ENCODE assay signal across 10 mouse cellular contexts in the genomic region with DNA sequence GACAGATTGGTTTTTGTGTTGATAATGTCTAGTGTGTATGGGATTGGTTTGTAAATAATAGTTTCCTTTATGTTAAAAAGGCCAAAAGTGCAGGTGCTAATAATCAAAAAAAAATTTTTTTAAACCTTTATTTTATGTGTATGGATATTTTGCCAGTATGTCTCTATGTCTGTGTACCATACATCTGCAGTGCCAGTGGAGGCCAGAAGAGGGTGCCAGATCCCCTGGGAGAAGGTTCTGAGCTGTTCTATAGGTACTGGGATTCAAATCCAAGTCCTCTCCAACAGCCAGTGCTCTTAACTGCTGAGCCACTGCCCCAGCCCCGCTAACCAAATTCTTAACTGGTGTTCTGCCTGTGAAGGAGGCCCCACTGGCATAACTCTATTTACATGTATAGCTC. TPM values are rescaled to one million over a fixed set of nuclear protein-coding genes. Genes with fewer than 3 reads are reported as not detected.
A peak's percentile ranks its signal among the peaks of the same experiment; 100 is the strongest.
DNase-seq lines count a peak whose midpoint lies in the region; ATAC-seq and TF ChIP-seq lines count a peak whose summit lies in the region.
"Had no signal": no experiment of that assay in that cellular context is flagged by ENCODE, and none has a peak within 500 bp of the region (broad histone marks: within the 10 kb centered on the region; RNA-seq: fewer than 3 reads in every experiment).

No protein-coding gene starts in this region.

- H3K9me3 ChIP-seq in intestine, postnatal 0 days (ENCODE audit: control insufficient read depth) = no peaks in the 10 kb centered on the region
- H3K9me3 ChIP-seq in intestine, embryonic 16.5 days (ENCODE audit: control insufficient read depth, low read length) = no peaks in the 10 kb centered on the region
- no peaks in the 10 kb centered on the region for H3K9me3 ChIP-seq in liver, embryonic 14.5 days (ENCODE audit: control insufficient read depth, low read length)
- H3K9me3 ChIP-seq: stomach, embryonic 15.5 days had no signal

- H3K4me1 ChIP-seq in intestine, postnatal 0 days (replicated peaks; ENCODE audit: control insufficient read depth, insufficient read depth, low read length) = no peaks in the 10 kb centered on the region
- H3K4me1 ChIP-seq in intestine, embryonic 16.5 days (ENCODE audit: control insufficient read depth, insufficient read depth, low read length) = no peaks in the 10 kb centered on the region
- H3K4me1 ChIP-seq in liver, embryonic 14.5 days (replicated peaks; ENCODE audit: control insufficient read depth in 2 of 2, insufficient read depth in 2 of 2, low read length in 1 of 2) = no peaks in the 10 kb centered on the region
- H3K4me1 ChIP-seq: stomach, embryonic 15.5 days had no signal

- no peaks in the 10 kb centered on the region for H3K36me3 ChIP-seq in intestine, postnatal 0 days (ENCODE audit: control insufficient read depth, insufficient read depth)
- no peaks in the 10 kb centered on the region for H3K36me3 ChIP-seq in intestine, embryonic 16.5 days (ENCODE audit: control insufficient read depth, insufficient read depth, low read length)
- H3K36me3 ChIP-seq in liver, embryonic 14.5 days (replicated peaks; ENCODE audit: control insufficient read depth, insufficient read depth, low read depth) = no peaks in the 10 kb centered on the region
- H3K36me3 ChIP-seq: stomach, embryonic 15.5 days had no signal

- peak; percentile 57 for TF ChIP-seq CTCF in intestine, postnatal 0 days (IDR thresholded peaks at IDR 0.05; ENCODE audit: low read depth)
- peak; percentile 66 for TF ChIP-seq CTCF in liver, embryonic 14.5 days (IDR thresholded peaks at IDR 0.05; ENCODE audit: low read depth)

- no peaks in the 10 kb centered on the region for H3K27me3 ChIP-seq in intestine, postnatal 0 days (replicated peaks; ENCODE audit: control insufficient read depth, insufficient read depth, low read length)
- H3K27me3 ChIP-seq in intestine, embryonic 16.5 days (replicated peaks; ENCODE audit: control insufficient read depth, insufficient read depth, low read length) = no peaks in the 10 kb centered on the region
- H3K27me3 ChIP-seq in liver, embryonic 14.5 days (ENCODE audit: control insufficient read depth, insufficient read depth, low read length) = no peaks in the 10 kb centered on the region
- H3K27me3 ChIP-seq: stomach, embryonic 15.5 days had no signal

- ATAC-seq in intestine, postnatal 0 days = no peak
- ATAC-seq in intestine, embryonic 16.5 days = no peak
- ATAC-seq in liver, embryonic 14.5 days (ENCODE audit: insufficient read depth) = no peak
- no peak for ATAC-seq in frontal cortex, adult (ENCODE audit: low TSS enrichment)

- H3K27ac ChIP-seq in intestine, postnatal 0 days (ENCODE audit: low read depth, low read length) = no peak overlapping the region
- H3K27ac ChIP-seq in intestine, embryonic 16.5 days (ENCODE audit: low read length) = no peak overlapping the region
- H3K27ac ChIP-seq in liver, embryonic 14.5 days = no peak overlapping the region
- H3K27ac ChIP-seq: stomach, embryonic 15.5 days had no signal

- H3K4me3 ChIP-seq in intestine, postnatal 0 days (ENCODE audit: low read depth, low read length) = no peak overlapping the region
- H3K4me3 ChIP-seq in intestine, embryonic 16.5 days (ENCODE audit: low read length) = no peak overlapping the region
- H3K4me3 ChIP-seq in liver, embryonic 14.5 days (ENCODE audit: insufficient read depth in 1 of 2, low read depth in 2 of 2, low read length in 2 of 2) = no peak overlapping the region
- H3K4me3 ChIP-seq: stomach, embryonic 15.5 days had no signal

- no peak overlapping the region for H3K4me2 ChIP-seq in intestine, postnatal 0 days (replicated peaks; ENCODE audit: low read depth)
- H3K4me2 ChIP-seq in intestine, embryonic 16.5 days (ENCODE audit: low read depth, low read length) = no peak overlapping the region
- no peak overlapping the region for H3K4me2 ChIP-seq in liver, embryonic 14.5 days (ENCODE audit: low read depth)
- H3K4me2 ChIP-seq: stomach, embryonic 15.5 days had no signal

- no peak for TF ChIP-seq EP300 in liver, embryonic 14.5 days (IDR thresholded peaks at IDR 0.05; ENCODE audit: low read depth)

- peak; percentile 29 to 37 for DNase-seq in B cell, adult 2 months
- DNase-seq in NIH3T3 (ENCODE audit: low read depth) = peak; percentile 41
- DNase-seq in liver, embryonic 14.5 days (ENCODE audit: low read depth in 3 of 3, low spot score in 3 of 3) = no peak
- no peak for DNase-seq in urinary bladder, postnatal 36 days (ENCODE audit: low spot score in 2 of 2)
- no peak for DNase-seq in frontal cortex, postnatal 14 days (ENCODE audit: low spot score in 2 of 2)

- no peak overlapping the region for H3K9ac ChIP-seq in intestine, postnatal 0 days (ENCODE audit: low read depth, low read length)
- H3K9ac ChIP-seq in intestine, embryonic 16.5 days (ENCODE audit: low read depth, low read length) = no peak overlapping the region
- no peak overlapping the region for H3K9ac ChIP-seq in liver, embryonic 14.5 days (replicated peaks)
- H3K9ac ChIP-seq: stomach, embryonic 15.5 days had no signal

- WGBS in intestine, postnatal 0 days = 87% methylated on average over 1 of the region's 1 CpGs
- WGBS in intestine, embryonic 16.5 days = 83% methylated on average over 1 of the region's 1 CpGs
- WGBS in liver, embryonic 14.5 days (ENCODE audit: insufficient replicate concordance) = 62% methylated on average over 1 of the region's 1 CpGs

RNA-seq across cellular contexts. Expression of a gene that starts 14.8 kb away (rescaled TPM):
- polyA plus RNA-seq in intestine, postnatal 0 days (2015; fragmentation: Nextera tagmentation; extraction: Ambion mirVana) = not detected in 2 replicates
- not detected in 2 replicates for polyA plus RNA-seq in intestine, embryonic 16.5 days (2015; fragmentation: Nextera tagmentation; extraction: Ambion mirVana)
- 0.03 TPM in 1 of 2 replicates, not detected in the other for polyA plus RNA-seq in liver, embryonic 14.5 days (2012; rRNA removed)
- 0.11 TPM in 1 of 2 replicates, not detected in the other for polyA plus RNA-seq in liver, embryonic 14.5 days (2014; fragmentation: Nextera tagmentation; extraction: Ambion mirVana)
- polyA plus RNA-seq: gonadal fat pad, adult 2 months; stomach, embryonic 15.5 days had no signal

RNA-seq across cellular contexts. Expression of a gene that starts 17.3 kb away (rescaled TPM):
- polyA plus RNA-seq in intestine, postnatal 0 days (2015; fragmentation: Nextera tagmentation; extraction: Ambion mirVana) = 0.08 TPM in 1 of 2 replicates, not detected in the other
- polyA plus RNA-seq in intestine, embryonic 16.5 days (2015; fragmentation: Nextera tagmentation; extraction: Ambion mirVana) = 2.7 and 4.0 TPM in 2 replicates
- 7.7 and 8.3 TPM in 2 replicates for polyA plus RNA-seq in liver, embryonic 14.5 days (2012; rRNA removed)
- polyA plus RNA-seq in liver, embryonic 14.5 days (2014; fragmentation: Nextera tagmentation; extraction: Ambion mirVana) = 20.4 and 25.0 TPM in 2 replicates

RNA-seq across cellular contexts. Expression of a gene that starts 18.5 kb away (rescaled TPM):
- polyA plus RNA-seq in intestine, postnatal 0 days (2015; fragmentation: Nextera tagmentation; extraction: Ambion mirVana) = not detected in 2 replicates
- 0.17 TPM in 1 of 2 replicates, not detected in the other for polyA plus RNA-seq in intestine, embryonic 16.5 days (2015; fragmentation: Nextera tagmentation; extraction: Ambion mirVana)
- not detected in 2 replicates for polyA plus RNA-seq in liver, embryonic 14.5 days (2012; rRNA removed)
- not detected in 2 replicates for polyA plus RNA-seq in liver, embryonic 14.5 days (2014; fragmentation: Nextera tagmentation; extraction: Ambion mirVana)
- polyA plus RNA-seq: stomach, embryonic 15.5 days had no signal

RNA-seq across cellular contexts. Expression of a gene that starts 44.1 kb away (rescaled TPM):
- 0.14 TPM in 1 of 2 replicates, not detected in the other for polyA plus RNA-seq in intestine, postnatal 0 days (2015; fragmentation: Nextera tagmentation; extraction: Ambion mirVana)
- polyA plus RNA-seq in intestine, embryonic 16.5 days (2015; fragmentation: Nextera tagmentation; extraction: Ambion mirVana) = not detected in 2 replicates
- 0.01 and 0.10 TPM in 2 replicates for polyA plus RNA-seq in liver, embryonic 14.5 days (2012; rRNA removed)
- polyA plus RNA-seq in liver, embryonic 14.5 days (2014; fragmentation: Nextera tagmentation; extraction: Ambion mirVana) = 0.19 and 0.33 TPM in 2 replicates
- polyA plus RNA-seq: gonadal fat pad, adult 2 months; stomach, embryonic 15.5 days had no signal

Comparison
In these comparisons a context has a peak if more than half of its experiments do, and no peak if none do; other contexts are left out.
1. DNase-seq: peak in B cell, adult 2 months (2 of 2) and NIH3T3 (single experiment); none in liver, embryonic 14.5 days (0 of 3), urinary bladder, postnatal 36 days (0 of 2) and frontal cortex, postnatal 14 days (0 of 2).